Mouse (Mus musculus): ENCODE data around the gene Ltbp2. TPM values are rescaled to one million over a fixed set of nuclear protein-coding genes. Genes with fewer than 3 reads are reported as not detected.

Gene Ltbp2
- polyA plus RNA-seq, 1 experiment = 0.23 TPM

DNA sequence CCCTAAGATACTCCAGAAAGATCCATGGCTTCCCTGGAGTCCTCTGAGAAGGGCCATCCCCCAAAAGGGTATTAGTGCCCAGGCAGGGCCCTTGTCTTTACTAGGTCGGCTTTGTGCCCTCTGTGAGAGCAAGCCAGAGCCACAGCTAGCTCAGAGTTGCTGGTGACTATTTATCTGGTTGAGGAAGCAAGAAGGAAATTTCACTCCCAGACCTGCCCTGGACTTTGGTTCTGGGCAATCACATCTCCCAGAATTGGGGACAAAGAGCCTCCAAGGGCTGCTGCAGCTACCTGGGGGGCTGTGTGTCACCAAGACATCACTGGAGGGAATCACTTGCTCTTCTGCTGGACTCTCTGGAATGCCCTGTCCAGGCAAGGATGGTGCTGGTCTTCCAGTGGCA lies 70.3 kb downstream of the Ltbp2 start:
- Histone ChIP-seq H3K4me1 (ENCODE audit: control insufficient read depth) (peaks cover 4% of the 10 kb centered on the region), H3K27me3 (ENCODE audit: control insufficient read depth) (peaks cover 32% of the 10 kb centered on the region)

DNA sequence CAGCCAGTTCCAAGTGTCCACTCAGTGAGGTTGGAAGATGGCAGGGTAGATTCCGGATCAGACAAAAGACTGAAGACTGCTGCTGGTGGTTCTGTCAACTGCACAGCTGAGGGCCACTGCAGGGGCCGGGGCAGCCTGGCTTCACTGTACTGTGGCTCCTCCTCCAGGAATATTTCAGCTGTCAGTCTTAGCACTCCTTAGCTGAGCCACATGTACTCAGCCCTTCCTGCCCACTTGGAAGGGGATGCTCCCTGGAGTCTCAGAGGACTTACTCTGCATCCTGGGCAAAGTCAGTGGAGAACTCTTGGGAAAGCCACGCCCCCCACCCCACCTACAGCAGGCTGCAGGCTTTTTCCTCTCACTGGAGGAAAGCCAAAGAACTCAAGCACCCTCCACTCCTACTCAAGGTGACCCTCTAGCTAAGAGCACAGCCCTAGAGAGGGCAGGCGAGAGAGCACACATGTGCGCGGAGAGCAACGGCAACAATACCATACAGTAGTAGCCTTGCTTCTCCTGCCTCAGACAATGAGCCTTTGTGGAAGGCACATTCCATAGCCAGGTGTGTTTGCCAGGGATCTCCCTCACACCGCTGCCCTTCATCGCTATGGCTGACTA lies 71.0 kb downstream of the Ltbp2 start:
- TF ChIP-seq GATA1 (IDR thresholded peaks at IDR 0.05; ENCODE audit: low read length) (no peak), TAL1 (IDR thresholded peaks at IDR 0.05; ENCODE audit: low read length) (no peak)
- peaks cover 39% of the 10 kb centered on the region for H3K27me3 ChIP-seq (ENCODE audit: control insufficient read depth)

More for the DNA sequence above, 70.3 kb downstream of the Ltbp2 start:
- Histone ChIP-seq H3K4me3 (replicated peaks) (no peak overlapping the region), H3K36me3 (ENCODE audit: control insufficient read depth) (no peaks in the 10 kb centered on the region), H3K9me3 (ENCODE audit: control insufficient read depth, low read length) (no peaks in the 10 kb centered on the region)
- no peak for TF ChIP-seq GATA1 (IDR thresholded peaks at IDR 0.05; ENCODE audit: low read length)
- TF ChIP-seq TAL1 (IDR thresholded peaks at IDR 0.05; ENCODE audit: low read length) = no peak

GRCm38 (mm10) chr12:84802625-84803024 lies 73.7 kb downstream of the Ltbp2 start:
- H3K27me3 ChIP-seq (ENCODE audit: control insufficient read depth) = peaks cover 45% of the 10 kb centered on the region
- TF ChIP-seq TAL1 (IDR thresholded peaks at IDR 0.05; ENCODE audit: low read length) (no peak), GATA1 (IDR thresholded peaks at IDR 0.05; ENCODE audit: low read length) (no peak)

More for the DNA sequence above, 71.0 kb downstream of the Ltbp2 start:
- Histone ChIP-seq H3K4me1 (ENCODE audit: control insufficient read depth) (no peaks in the 10 kb centered on the region; the same call in 1 of the 2 replicates), H3K9me3 (ENCODE audit: control insufficient read depth, low read length) (no peaks in the 10 kb centered on the region), H3K4me3 (replicated peaks) (no peak overlapping the region), H3K36me3 (ENCODE audit: control insufficient read depth) (no peaks in the 10 kb centered on the region)

GRCm38 (mm10) chr12:84801532-84802110 lies 74.7 kb downstream of the Ltbp2 start:
- Histone ChIP-seq H3K36me3 (ENCODE audit: control insufficient read depth) (no peaks in the 10 kb centered on the region), H3K4me3 (replicated peaks) (no peak overlapping the region), H3K27me3 (ENCODE audit: control insufficient read depth) (peaks cover 42% of the 10 kb centered on the region), H3K9me3 (ENCODE audit: control insufficient read depth, low read length) (no peaks in the 10 kb centered on the region), H3K4me1 (ENCODE audit: control insufficient read depth) (peaks cover 15% of the 10 kb centered on the region)
- TF ChIP-seq GATA1 (IDR thresholded peaks at IDR 0.05; ENCODE audit: low read length) (no peak), TAL1 (IDR thresholded peaks at IDR 0.05; ENCODE audit: low read length) (no peak)

More at GRCm38 (mm10) chr12:84802625-84803024, 73.7 kb downstream of the Ltbp2 start:
- Histone ChIP-seq H3K4me3 (replicated peaks) (no peak overlapping the region), H3K9me3 (ENCODE audit: control insufficient read depth, low read length) (no peaks in the 10 kb centered on the region), H3K36me3 (ENCODE audit: control insufficient read depth) (no peaks in the 10 kb centered on the region), H3K4me1 (ENCODE audit: control insufficient read depth) (peaks cover 15% of the 10 kb centered on the region)

DNA sequence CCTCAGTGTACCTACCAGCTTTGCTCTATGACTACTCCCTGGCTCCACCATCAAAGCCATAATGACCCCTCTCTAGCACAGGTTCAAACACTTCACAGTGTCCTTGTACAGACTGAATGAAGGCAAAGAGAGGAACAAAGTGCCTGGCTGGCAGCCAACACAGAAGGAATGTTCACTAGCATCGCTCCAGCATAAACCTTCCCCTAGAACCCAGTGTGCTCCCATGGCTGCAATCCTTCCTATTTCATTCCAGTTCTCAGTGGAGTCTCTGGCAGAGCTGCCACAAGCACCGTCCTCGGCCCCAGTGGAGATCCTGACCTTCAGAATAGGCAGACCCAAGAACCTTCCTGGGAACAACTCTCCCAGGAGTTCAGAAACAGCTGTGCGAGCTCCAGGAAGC lies 75.9 kb downstream of the Ltbp2 start:
- Histone ChIP-seq H3K9me3 (ENCODE audit: control insufficient read depth, low read length) (no peaks in the 10 kb centered on the region), H3K4me1 (ENCODE audit: control insufficient read depth) (peaks cover 15% of the 10 kb centered on the region), H3K4me3 (replicated peaks) (no peak overlapping the region), H3K36me3 (ENCODE audit: control insufficient read depth) (no peaks in the 10 kb centered on the region), H3K27me3 (ENCODE audit: control insufficient read depth) (peaks cover 41% of the 10 kb centered on the region)
- TF ChIP-seq TAL1 (IDR thresholded peaks at IDR 0.05; ENCODE audit: low read length) (no peak), GATA1 (IDR thresholded peaks at IDR 0.05; ENCODE audit: low read length) (no peak)

GRCm38 (mm10) chr12:84799086-84799485 lies 77.2 kb downstream of the Ltbp2 start:
- H3K27me3 ChIP-seq (ENCODE audit: control insufficient read depth) = peaks cover 43% of the 10 kb centered on the region
- TF ChIP-seq TAL1 (IDR thresholded peaks at IDR 0.05; ENCODE audit: low read length) (no peak), GATA1 (IDR thresholded peaks at IDR 0.05; ENCODE audit: low read length) (no peak)
- peaks cover 15% of the 10 kb centered on the region for H3K4me1 ChIP-seq (ENCODE audit: control insufficient read depth)

DNA sequence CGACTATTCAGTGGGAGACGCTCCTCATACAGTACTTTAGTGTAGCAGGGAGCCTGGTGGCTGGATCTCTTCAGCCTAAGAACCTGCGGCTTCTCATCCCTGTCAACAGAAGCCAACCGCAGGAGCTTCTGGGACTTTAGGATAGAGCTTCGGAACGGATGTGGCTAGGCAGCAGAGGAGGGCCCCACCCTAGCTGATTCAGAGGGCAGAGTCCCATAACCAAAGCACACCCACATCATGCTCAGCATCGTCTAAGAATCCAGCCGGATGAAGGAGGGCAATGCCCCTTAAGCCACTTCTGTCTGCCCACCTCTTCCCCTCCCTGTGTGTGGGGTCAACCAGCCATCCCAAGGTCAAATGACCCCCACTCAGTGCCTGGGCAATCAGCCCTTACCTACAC lies 81.7 kb downstream of the Ltbp2 start:
- no peak overlapping the region for H3K4me3 ChIP-seq (replicated peaks)
- H3K36me3 ChIP-seq (ENCODE audit: control insufficient read depth) = no peaks in the 10 kb centered on the region
- peaks cover 27% of the 10 kb centered on the region for H3K27me3 ChIP-seq (ENCODE audit: control insufficient read depth)
- no peaks in the 10 kb centered on the region for H3K9me3 ChIP-seq (ENCODE audit: control insufficient read depth, low read length)
- TF ChIP-seq TAL1 (IDR thresholded peaks at IDR 0.05; ENCODE audit: low read length) (no peak), GATA1 (IDR thresholded peaks at IDR 0.05; ENCODE audit: low read length) (no peak)
- H3K4me1 ChIP-seq (ENCODE audit: control insufficient read depth) = peaks cover 12% of the 10 kb centered on the region

More at GRCm38 (mm10) chr12:84799086-84799485, 77.2 kb downstream of the Ltbp2 start:
- H3K9me3 ChIP-seq (ENCODE audit: control insufficient read depth, low read length) = no peaks in the 10 kb centered on the region
- no peaks in the 10 kb centered on the region for H3K36me3 ChIP-seq (ENCODE audit: control insufficient read depth)
- no peak overlapping the region for H3K4me3 ChIP-seq (replicated peaks)

DNA sequence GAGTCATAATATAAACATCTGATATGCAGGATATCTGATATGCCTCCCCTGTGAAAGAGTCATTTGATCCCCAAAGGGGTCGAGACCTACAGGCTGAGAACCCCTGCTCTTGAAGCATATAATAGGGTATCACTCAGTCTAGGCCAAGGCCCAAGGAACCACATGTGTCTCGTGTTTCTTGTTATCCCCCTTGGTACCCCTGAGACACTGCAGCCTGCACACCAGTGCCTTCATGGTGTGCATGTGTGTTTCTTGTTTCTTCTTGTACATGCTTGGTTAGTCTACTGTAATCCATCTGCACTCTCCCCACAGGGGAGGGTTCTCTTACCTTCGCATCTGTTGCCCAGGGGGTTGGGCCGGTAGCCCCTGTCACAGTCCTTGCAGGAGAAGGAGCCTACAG lies 83.7 kb downstream of the Ltbp2 start:
- TF ChIP-seq TAL1 (IDR thresholded peaks at IDR 0.05; ENCODE audit: low read length) (no peak), GATA1 (IDR thresholded peaks at IDR 0.05; ENCODE audit: low read length) (no peak)
- Histone ChIP-seq H3K4me1 (ENCODE audit: control insufficient read depth) (no peaks in the 10 kb centered on the region), H3K36me3 (ENCODE audit: control insufficient read depth) (no peaks in the 10 kb centered on the region), H3K27me3 (ENCODE audit: control insufficient read depth) (peaks cover 20% of the 10 kb centered on the region), H3K4me3 (replicated peaks) (no peak overlapping the region), H3K9me3 (ENCODE audit: control insufficient read depth, low read length) (no peaks in the 10 kb centered on the region)

GRCm38 (mm10) chr12:84790853-84791252 lies 85.5 kb downstream of the Ltbp2 start:
- no peaks in the 10 kb centered on the region for H3K36me3 ChIP-seq (ENCODE audit: control insufficient read depth)
- H3K9me3 ChIP-seq (ENCODE audit: control insufficient read depth, low read length) = no peaks in the 10 kb centered on the region
- TF ChIP-seq TAL1 (IDR thresholded peaks at IDR 0.05; ENCODE audit: low read length) (no peak), GATA1 (IDR thresholded peaks at IDR 0.05; ENCODE audit: low read length) (no peak)
- peaks cover 19% of the 10 kb centered on the region for H3K27me3 ChIP-seq (ENCODE audit: control insufficient read depth)
- H3K4me3 ChIP-seq (replicated peaks) = no peak overlapping the region
- no peaks in the 10 kb centered on the region for H3K4me1 ChIP-seq (ENCODE audit: control insufficient read depth)
